Mouse (Mus musculus) ES-E14 (cell line): ENCODE measurements around the gene Per1. TPM values are rescaled to one million over a fixed set of nuclear protein-coding genes. Genes with fewer than 3 reads are reported as not detected.

ENCODE experiments used
- DNase-seq: peaks from one replicate; pipeline ENCODE4 v3.0.0-alpha.2; 2013; ENCODE audit warnings: low read depth, low spot score
- H3K27ac ChIP-seq: 2 replicates; pipeline ENCODE4 v1.5.1; 2012; ENCODE audit warnings: low read depth, mild to moderate bottlenecking, low read length, moderate library complexity, mixed read lengths; ENCODE audit not compliant: poor library complexity, insufficient read depth, severe bottlenecking
- H3K36me3 ChIP-seq: 2 replicates; pipeline ENCODE4 v1.6.1; 2012; ENCODE audit warnings: mild to moderate bottlenecking, low read length, moderate library complexity, mixed read lengths; ENCODE audit not compliant: control insufficient read depth, poor library complexity, insufficient read depth, severe bottlenecking
- H3K4me1 ChIP-seq, 2 experiments: fragments of 150-350 bp in 1 of 2; sonication (generic) in 1 of 2; 2 replicates each; pipeline ENCODE4 v1.6.1; 2012; ENCODE audit warnings: low read length in 2 of 2, mild to moderate bottlenecking in 1 of 2, mixed read lengths in 1 of 2; ENCODE audit not compliant: control insufficient read depth in 2 of 2, insufficient read depth in 2 of 2, poor library complexity in 1 of 2
- H3K4me3 ChIP-seq, 2 experiments: fragments of 150-350 bp in 1 of 2; sonication (generic) in 1 of 2; 2 replicates each; pipeline ENCODE4 v1.5.1; 2012; ENCODE audit warnings: low read length in 2 of 2, low read depth in 1 of 2, mild to moderate bottlenecking in 1 of 2, mixed read lengths in 1 of 2; ENCODE audit not compliant: insufficient read depth in 1 of 2, poor library complexity in 1 of 2, severe bottlenecking in 1 of 2
- H3K9ac ChIP-seq: 2 replicates; pipeline ENCODE4 v1.6.1; 2012; ENCODE audit warnings: low read depth, mild to moderate bottlenecking, low read length, mixed read lengths; ENCODE audit not compliant: poor library complexity, insufficient read depth, severe bottlenecking
- H3K9me3 ChIP-seq: fragments of 150-350 bp; sonication (generic); 2 replicates; pipeline ENCODE4 v1.6.1; 2012; ENCODE audit warnings: low read depth, mild to moderate bottlenecking, low read length; ENCODE audit not compliant: control insufficient read depth, insufficient read depth
- CHD2 ChIP-seq: IDR thresholded peaks from 2 replicates; pipeline ENCODE4 v1.6.1; 2014; ENCODE audit warnings: mild to moderate bottlenecking, low read depth, low read length, inconsistent platforms
- HCFC1 ChIP-seq: IDR thresholded peaks from 2 replicates; pipeline ENCODE4 v1.6.1; 2012; ENCODE audit warnings: low read length, inconsistent platforms, borderline replicate concordance; ENCODE audit not compliant: insufficient read depth
- MAFK ChIP-seq: IDR thresholded peaks from 2 replicates; pipeline ENCODE4 v1.6.1; 2014; ENCODE audit warnings: mild to moderate bottlenecking, low read depth, low read length, inconsistent platforms; ENCODE audit not compliant: insufficient read depth
- ZC3H11A ChIP-seq: IDR thresholded peaks from 2 replicates; pipeline ENCODE4 v1.6.1; 2012; ENCODE audit warnings: low read depth, mild to moderate bottlenecking, inconsistent platforms, low read length, borderline replicate concordance
- ZNF384 ChIP-seq: IDR thresholded peaks from 2 replicates; pipeline ENCODE4 v1.6.1; 2012; ENCODE audit warnings: low read depth, low read length, inconsistent platforms
- in situ Hi-C, 2 experiments: fragments of 600-800 bp; cut with MboI; formaldehyde crosslinking; loops; one replicate each; pipeline ENCODE4 v1.15.1; 2025; ENCODE audit warnings: low sequenced_read_pairs in 2 of 2, inconsistent platforms in 1 of 2; ENCODE audit not compliant: unreplicated experiment in 2 of 2
- total RNA-seq: library from RNA; depleted of rRNA; stranded (reverse); fragments of 300-350 nt; gene quantifications from 2 replicates; pipeline ENCODE4 v1.2.3, GENCODE M21; 2012

Per1 gene
- total RNA-seq, 1 experiment: 6.0 TPM

- in situ Hi-C loops: no loop called here
- H3K9me3 ChIP-seq: no peaks in the 10 kb centered on the region
- TF ChIP-seq HCFC1: no peak
- TF ChIP-seq ZC3H11A: no peak
- no peak for TF ChIP-seq ZNF384
- no peak for TF ChIP-seq MAFK
- no peak for TF ChIP-seq CHD2
- no peaks in the 10 kb centered on the region; a peak in 1 of 4 replicates for H3K4me1 ChIP-seq
- peak overlapping the region in 1 of 2 experiments; percentile 89; a peak in 2 of 4 replicates for H3K4me3 ChIP-seq
- H3K27ac ChIP-seq: no peak overlapping the region
- H3K9ac ChIP-seq: no peak overlapping the region
- H3K36me3 ChIP-seq: no peaks in the 10 kb centered on the region
- DNase-seq: no peak
Measured at GRCm38 (mm10) chr11:69058265-69058664, 36.8 kb upstream of the Per1 start.

GRCm38 (mm10) chr11:69058729-69059356 lies 36.2 kb upstream of the Per1 start:
- peak overlapping the region; percentile 82 to 89 for H3K4me3 ChIP-seq
- in situ Hi-C loops: no loop called here
- H3K9me3 ChIP-seq: no peaks in the 10 kb centered on the region
- no peaks in the 10 kb centered on the region for H3K36me3 ChIP-seq
- H3K4me1 ChIP-seq: no peaks in the 10 kb centered on the region; a peak in 1 of 4 replicates
- DNase-seq: no peak
- H3K27ac ChIP-seq: no peak overlapping the region
- TF ChIP-seq MAFK (no peak), ZNF384 (no peak), HCFC1 (no peak), ZC3H11A (no peak), CHD2 (no peak)
- peak overlapping the region; percentile 77 for H3K9ac ChIP-seq

- peak; percentile 90 for DNase-seq
- H3K4me1 ChIP-seq: no peaks in the 10 kb centered on the region; a peak in 1 of 4 replicates
- H3K4me3 ChIP-seq: peak within 1 kb of the TSS; percentile 82 to 89
- H3K9ac ChIP-seq: peak within 1 kb of the TSS; percentile 77
- H3K36me3 ChIP-seq: no peaks in the 10 kb centered on the region
- in situ Hi-C loops: no loop called here
- no peak within 1 kb of the TSS for H3K27ac ChIP-seq
- TF ChIP-seq HCFC1 (0 out of 2 replicates have a peak, but pooled peaks have one; percentile 38), ZC3H11A (no peak)
- H3K9me3 ChIP-seq: no peaks in the 10 kb centered on the region
Measured at GRCm38 (mm10) chr11:69059357-69059974, 35.6 kb upstream of the Per1 start, which contains the start of gene Borcs6. Gene Borcs6, plus strand, starts transcription at chr11:69059717.

- Histone ChIP-seq H3K36me3 (no peaks in the 10 kb centered on the region), H3K9me3 (no peaks in the 10 kb centered on the region), H3K27ac (no peak overlapping the region), H3K4me1 (peaks cover 0 to 3% of the 10 kb centered on the region in 2 experiments; a peak in 1 of 4 replicates), H3K4me3 (peak overlapping the region; percentile 82 to 89), H3K9ac (peak overlapping the region; percentile 77)
- no peak for TF ChIP-seq ZNF384
- no peak for TF ChIP-seq HCFC1
- no peak for TF ChIP-seq CHD2
- no peak for TF ChIP-seq ZC3H11A
- TF ChIP-seq MAFK: no peak
- in situ Hi-C loops: loop anchor here in 1 of 2 experiments (5.0 kb wide), 1 partner anchor 67 kb away; the partner anchor contains the start of gene Aloxe3
- DNase-seq: no peak
Measured at GRCm38 (mm10) chr11:69059975-69060411, 35.0 kb upstream of the Per1 start.
